Mouse (Mus musculus) midbrain, embryonic 13.5 days (tissue): Measurements from ENCODE around the gene Fam178b. TPM values are rescaled to one million over a fixed set of nuclear protein-coding genes. Genes with fewer than 3 reads are reported as not detected.
A peak's percentile ranks its signal among the peaks of the same experiment; 100 is the strongest.

ENCODE experiments used
- ATAC-seq: fragments of 200-750 bp; cut with Nextera tagmentation; 2 replicates; pipeline ENCODE4 v1.8.0; 2017; ENCODE audit warnings: mild to moderate bottlenecking, moderate TSS enrichment, moderate library complexity
- H3K27ac ChIP-seq: fragments of 300-500 bp; sonication (generic); 2 replicates; pipeline ENCODE4 v1.5.1; 2015; ENCODE audit warnings: inconsistent platforms, mild to moderate bottlenecking, moderate library complexity
- H3K27me3 ChIP-seq: fragments of 300-500 bp; sonication (generic); 2 replicates; pipeline ENCODE4 v1.6.1; 2015; ENCODE audit warnings: mild to moderate bottlenecking, inconsistent platforms
- H3K36me3 ChIP-seq: fragments of 300-500 bp; sonication (generic); 2 replicates; pipeline ENCODE4 v1.6.1; 2015; ENCODE audit warnings: mild to moderate bottlenecking, inconsistent platforms
- H3K4me1 ChIP-seq: fragments of 300-500 bp; sonication (generic); replicated peaks from 2 replicates; pipeline ENCODE4 v1.6.1; 2015; ENCODE audit warnings: inconsistent platforms
- H3K4me2 ChIP-seq: fragments of 300-500 bp; sonication (generic); replicated peaks from 2 replicates; pipeline ENCODE4 v1.6.1; 2015; ENCODE audit warnings: moderate library complexity, mild to moderate bottlenecking, inconsistent platforms
- H3K4me3 ChIP-seq: fragments of 300-500 bp; sonication (generic); replicated peaks from 2 replicates; pipeline ENCODE4 v1.5.1; 2015; ENCODE audit warnings: mild to moderate bottlenecking, inconsistent platforms
- H3K9ac ChIP-seq: fragments of 300-500 bp; sonication (generic); replicated peaks from 2 replicates; pipeline ENCODE4 v1.6.1; 2015; ENCODE audit warnings: mild to moderate bottlenecking, inconsistent platforms
- H3K9me3 ChIP-seq: fragments of 300-500 bp; sonication (generic); 2 replicates; pipeline ENCODE4 v1.6.1; 2016; ENCODE audit warnings: mild to moderate bottlenecking, inconsistent platforms
- WGBS: fragments of 180-500 bp; shearing (Covaris S2); methylation state at CpG from one replicate; pipeline ENCODE4 v1.1.7; 2015; 5-methylcytosine and 5-hydroxymethylcytosine counted together
- polyA plus RNA-seq: library from polyadenylated mRNA; unstranded; fragments of >200 nt; fragmentation: Nextera tagmentation; extraction: Ambion mirVana; gene quantifications from 2 replicates; pipeline ENCODE4 v1.2.1, GENCODE M21; 2015

Gene Fam178b
- polyA plus RNA-seq, 1 experiment from 2014 or later = not detected

DNA sequence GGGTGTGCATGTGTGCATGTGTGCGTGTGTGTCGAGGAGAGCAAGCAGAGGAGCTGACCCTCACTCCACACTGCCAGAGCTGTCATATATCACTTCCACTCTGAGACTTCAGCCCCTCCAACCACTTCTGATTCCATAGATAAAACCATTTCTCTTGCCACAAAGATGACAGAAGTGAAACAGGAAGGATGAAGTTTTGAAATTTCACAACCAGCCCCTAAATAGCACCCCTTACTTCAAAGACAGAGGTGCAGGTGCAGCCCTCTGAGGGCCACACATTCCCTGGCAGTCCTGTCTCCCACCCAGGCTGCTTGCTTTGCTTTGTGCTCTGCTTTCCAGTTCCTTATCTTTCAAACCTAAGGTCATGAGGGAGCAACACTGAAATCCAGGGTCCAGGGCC is 91.6 kb downstream of the Fam178b start:
- 100% methylated on average over 2 of the region's 2 CpGs for WGBS
- Histone ChIP-seq H3K27ac (no peak overlapping the region), H3K9ac (no peak overlapping the region), H3K27me3 (no peaks in the 10 kb centered on the region), H3K4me2 (no peak overlapping the region), H3K4me1 (peaks cover 34% of the 10 kb centered on the region), H3K9me3 (no peaks in the 10 kb centered on the region), H3K4me3 (no peak overlapping the region), H3K36me3 (no peaks in the 10 kb centered on the region)
- no peak for ATAC-seq

DNA sequence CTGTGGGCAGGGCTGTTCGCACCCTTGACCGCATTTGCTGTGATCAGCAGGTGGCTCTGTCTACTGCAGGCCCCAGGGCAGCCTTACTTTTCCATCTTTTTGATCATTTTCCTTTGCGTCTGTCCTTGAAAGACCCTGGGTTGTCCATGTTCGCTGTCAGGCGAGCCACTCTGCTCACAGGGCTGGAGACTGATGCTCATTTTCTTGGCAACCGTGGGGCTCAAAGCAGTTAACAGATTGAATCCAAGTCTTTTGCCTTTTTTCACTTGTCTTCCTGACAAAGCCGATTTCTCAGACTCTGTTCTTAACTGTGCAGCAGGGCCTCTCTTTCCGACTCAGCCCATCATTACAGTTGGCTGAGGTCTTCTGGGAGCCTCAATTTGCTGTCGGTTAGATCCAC is 92.3 kb downstream of the Fam178b start:
- H3K9ac ChIP-seq = no peak overlapping the region
- H3K9me3 ChIP-seq = no peaks in the 10 kb centered on the region
- WGBS = 52% methylated on average over 9 of the region's 9 CpGs
- no peaks in the 10 kb centered on the region for H3K27me3 ChIP-seq
- ATAC-seq = no peak
- no peak overlapping the region for H3K4me2 ChIP-seq
- H3K36me3 ChIP-seq = no peaks in the 10 kb centered on the region
- H3K4me1 ChIP-seq = peaks cover 27% of the 10 kb centered on the region; the same call in 1 of the 2 replicates
- H3K4me3 ChIP-seq = no peak overlapping the region
- H3K27ac ChIP-seq = no peak overlapping the region

DNA sequence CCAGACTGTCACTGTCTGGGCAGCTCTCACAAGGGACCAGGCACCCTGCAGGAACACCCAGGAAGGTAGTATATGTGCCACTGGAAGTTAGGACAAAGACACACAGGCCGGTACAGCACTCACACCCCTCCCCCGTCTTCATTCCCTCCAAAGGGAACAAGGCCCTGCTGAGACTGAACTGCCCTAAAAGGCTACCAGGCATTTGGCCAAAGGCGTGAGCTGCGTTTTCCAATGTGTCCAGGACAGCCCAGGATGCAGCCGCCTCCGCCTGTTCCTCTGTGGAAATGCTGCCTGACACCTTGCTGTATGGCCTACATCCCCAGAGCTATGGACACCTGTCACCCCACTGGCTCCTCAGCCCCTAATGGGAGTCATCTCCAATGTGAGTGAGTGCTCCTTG is 93.5 kb downstream of the Fam178b start:
- no peaks in the 10 kb centered on the region for H3K27me3 ChIP-seq
- H3K9me3 ChIP-seq = no peaks in the 10 kb centered on the region
- WGBS = 51% methylated on average over 6 of the region's 6 CpGs
- H3K4me2 ChIP-seq = no peak overlapping the region
- no peaks in the 10 kb centered on the region for H3K36me3 ChIP-seq
- H3K4me1 ChIP-seq = peaks cover 21% of the 10 kb centered on the region; the same call in 1 of the 2 replicates
- H3K4me3 ChIP-seq = no peak overlapping the region
- no peak overlapping the region for H3K27ac ChIP-seq
- H3K9ac ChIP-seq = no peak overlapping the region
- no peak for ATAC-seq

DNA sequence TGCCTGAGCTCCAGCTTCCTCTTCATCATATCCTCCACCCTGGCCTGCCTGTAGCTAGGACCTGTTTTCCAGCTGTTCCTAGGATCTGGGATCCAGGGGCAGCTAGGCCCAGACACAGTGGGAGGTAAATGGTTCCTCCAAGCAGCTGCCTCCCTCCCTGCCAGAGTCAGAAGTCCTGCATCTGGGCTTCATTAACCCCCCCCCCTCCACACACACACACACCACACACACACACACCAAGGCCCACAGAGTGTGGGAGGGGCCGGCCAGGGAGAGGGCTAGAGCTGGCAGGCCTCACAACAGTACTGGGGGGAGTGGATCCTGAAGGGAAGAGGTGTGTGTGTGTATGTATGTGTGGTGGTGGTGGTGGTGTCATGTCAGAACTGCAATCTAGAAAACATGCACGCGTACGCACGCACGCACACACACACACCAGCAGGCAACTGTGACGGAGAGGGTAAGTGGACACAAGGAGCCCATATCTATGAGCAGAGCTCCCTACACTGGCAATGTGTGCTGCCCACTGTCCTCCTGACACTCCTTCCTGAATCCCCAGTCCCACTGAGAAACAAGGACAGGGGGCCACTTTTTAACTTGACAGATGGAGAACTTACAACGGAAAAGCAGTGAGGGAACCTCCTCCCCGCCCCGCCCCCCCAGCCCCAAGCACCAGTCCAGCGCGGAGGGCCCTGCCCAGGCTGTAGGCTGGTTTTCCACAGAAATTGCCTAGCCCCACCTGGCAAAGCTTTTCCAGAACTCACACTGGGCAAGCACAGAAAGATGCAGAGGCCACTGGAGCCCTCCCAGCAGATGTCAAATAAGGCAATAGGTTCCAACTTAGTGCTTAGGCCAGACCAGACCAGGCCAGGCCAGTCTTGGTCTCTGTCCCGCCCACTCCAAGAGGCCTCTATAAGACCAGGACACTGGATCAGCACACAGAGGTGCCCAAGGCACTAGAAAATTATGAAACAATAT is 94.2 kb downstream of the Fam178b start:
- no peak overlapping the region for H3K9ac ChIP-seq
- ATAC-seq = peak; percentile 43; the same call in 1 of the 2 replicates

DNA sequence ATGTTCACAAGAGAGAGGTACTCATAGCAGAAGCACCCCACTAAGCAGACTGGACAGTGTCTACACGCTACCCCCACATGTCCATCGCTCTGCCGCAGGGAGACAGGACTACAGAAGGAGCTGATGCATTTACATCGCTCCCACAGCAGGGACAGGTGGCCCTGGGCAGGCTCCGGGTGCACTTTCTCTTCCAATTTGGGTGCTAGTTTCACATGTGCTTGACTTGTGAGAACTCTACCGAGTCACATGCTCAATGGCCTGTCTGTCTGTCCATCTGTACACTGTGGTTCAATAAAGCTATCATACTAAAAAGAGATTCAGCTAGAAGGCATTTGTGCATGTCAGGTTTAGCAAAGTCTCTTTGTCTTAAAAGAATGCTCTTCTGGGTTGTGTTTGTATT is 95.1 kb downstream of the Fam178b start:
- Histone ChIP-seq H3K4me3 (no peak overlapping the region), H3K36me3 (no peaks in the 10 kb centered on the region), H3K4me1 (peaks cover 21% of the 10 kb centered on the region; the same call in 1 of the 2 replicates), H3K27me3 (peaks cover 9% of the 10 kb centered on the region), H3K4me2 (no peak overlapping the region), H3K9ac (no peak overlapping the region), H3K9me3 (no peaks in the 10 kb centered on the region), H3K27ac (no peak overlapping the region)
- 92% methylated on average over 6 of the region's 6 CpGs for WGBS
- no peak for ATAC-seq

More for the DNA sequence above, 94.2 kb downstream of the Fam178b start:
- H3K27me3 ChIP-seq = no peaks in the 10 kb centered on the region
- H3K36me3 ChIP-seq = no peaks in the 10 kb centered on the region
- H3K4me3 ChIP-seq = no peak overlapping the region
- WGBS = 74% methylated on average over 13 of the region's 13 CpGs
- no peaks in the 10 kb centered on the region for H3K9me3 ChIP-seq
- H3K4me1 ChIP-seq = peaks cover 21% of the 10 kb centered on the region; the same call in 1 of the 2 replicates
- H3K27ac ChIP-seq = no peak overlapping the region
- no peak overlapping the region for H3K4me2 ChIP-seq

DNA sequence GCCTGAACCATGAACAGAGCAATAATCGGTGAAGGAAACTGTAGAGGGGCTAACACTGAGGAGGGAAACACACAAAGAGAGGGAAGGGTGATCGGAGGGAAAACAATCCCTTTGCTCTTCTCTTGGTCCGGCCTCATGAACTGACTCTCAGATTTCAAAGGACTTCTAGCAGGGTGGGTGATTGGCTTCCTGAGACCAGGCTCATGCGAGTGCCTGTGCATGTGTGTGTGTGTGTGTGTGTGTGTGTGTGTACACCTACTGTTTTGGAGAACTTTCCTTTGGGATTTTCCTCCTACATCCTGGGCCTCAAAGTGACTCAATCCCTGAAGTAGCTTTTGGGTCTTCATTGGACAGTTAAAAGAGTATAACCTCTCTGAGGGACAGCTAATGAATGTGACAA is 96.7 kb downstream of the Fam178b start:
- WGBS = 46% methylated on average over 4 of the region's 4 CpGs
- Histone ChIP-seq H3K4me2 (no peak overlapping the region), H3K36me3 (no peaks in the 10 kb centered on the region), H3K27me3 (peaks cover 12% of the 10 kb centered on the region), H3K4me1 (peaks cover 23% of the 10 kb centered on the region), H3K9ac (no peak overlapping the region), H3K27ac (no peak overlapping the region), H3K4me3 (no peak overlapping the region), H3K9me3 (no peaks in the 10 kb centered on the region)
- no peak for ATAC-seq

DNA sequence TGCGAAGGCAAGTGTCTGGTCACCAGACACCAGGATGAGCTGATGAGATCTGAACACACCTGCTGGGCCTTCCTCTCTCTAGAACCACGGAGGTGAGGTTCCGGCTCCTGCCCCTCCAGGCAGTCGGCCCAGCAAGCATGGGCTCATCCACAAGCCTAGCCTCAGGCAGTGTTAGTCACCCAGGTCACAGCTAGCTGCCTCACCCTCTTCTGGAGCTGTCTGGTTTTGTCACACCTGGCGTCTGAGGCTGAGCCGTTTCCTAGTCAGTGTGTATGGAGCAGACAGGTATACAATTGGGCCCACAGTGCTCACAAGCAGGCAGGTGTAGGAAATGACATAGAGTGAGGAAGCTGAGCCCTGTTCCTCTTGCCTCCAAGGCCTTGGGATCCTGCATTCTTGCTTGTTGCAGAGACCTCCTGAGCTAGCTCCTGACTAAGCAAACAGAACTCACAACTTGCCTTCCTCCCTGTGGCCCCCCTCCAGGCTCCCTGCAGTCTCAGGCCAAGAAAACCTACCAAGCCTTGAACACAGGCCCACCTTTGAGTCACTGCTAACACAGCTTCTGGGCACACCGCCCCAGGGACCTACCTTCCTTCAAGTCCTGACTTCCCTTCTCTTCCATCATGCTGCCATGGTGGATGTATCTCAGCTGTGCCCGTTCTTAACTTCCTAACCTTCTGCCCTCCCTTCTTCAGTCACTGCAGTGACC is 99.4 kb downstream of the Fam178b start:
- Histone ChIP-seq H3K9me3 (no peaks in the 10 kb centered on the region), H3K27ac (no peak overlapping the region), H3K27me3 (peaks cover 12% of the 10 kb centered on the region), H3K9ac (no peak overlapping the region), H3K36me3 (no peaks in the 10 kb centered on the region), H3K4me2 (no peak overlapping the region), H3K4me3 (no peak overlapping the region), H3K4me1 (peaks cover 30% of the 10 kb centered on the region)
- no peak for ATAC-seq
- 85% methylated on average over 8 of the region's 8 CpGs for WGBS

DNA sequence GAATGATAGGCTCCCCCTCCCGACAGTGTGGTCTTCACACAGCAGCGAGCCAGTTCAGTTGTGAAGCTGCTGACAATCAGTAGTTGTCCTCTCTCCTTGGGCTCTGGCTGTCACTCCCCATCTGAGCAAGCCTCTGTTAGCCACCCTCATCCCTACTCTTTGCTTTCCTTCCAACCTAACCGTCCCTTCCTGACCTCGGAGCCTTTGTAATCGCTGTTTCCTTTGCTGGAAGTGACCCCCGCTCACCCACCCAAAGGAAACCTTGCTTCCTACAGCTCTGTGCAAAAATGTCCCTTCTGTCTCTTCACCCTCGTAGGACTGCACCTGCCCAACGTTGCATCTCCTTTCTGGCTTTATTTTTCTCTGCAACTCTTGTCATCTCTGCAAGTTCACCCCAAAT is 100.8 kb downstream of the Fam178b start:
- Histone ChIP-seq H3K4me1 (peaks cover 22% of the 10 kb centered on the region), H3K36me3 (no peaks in the 10 kb centered on the region), H3K9me3 (no peaks in the 10 kb centered on the region), H3K27ac (no peak overlapping the region), H3K9ac (no peak overlapping the region), H3K4me2 (no peak overlapping the region), H3K4me3 (no peak overlapping the region), H3K27me3 (peaks cover 22% of the 10 kb centered on the region)
- 77% methylated on average over 8 of the region's 8 CpGs for WGBS
- no peak for ATAC-seq

DNA sequence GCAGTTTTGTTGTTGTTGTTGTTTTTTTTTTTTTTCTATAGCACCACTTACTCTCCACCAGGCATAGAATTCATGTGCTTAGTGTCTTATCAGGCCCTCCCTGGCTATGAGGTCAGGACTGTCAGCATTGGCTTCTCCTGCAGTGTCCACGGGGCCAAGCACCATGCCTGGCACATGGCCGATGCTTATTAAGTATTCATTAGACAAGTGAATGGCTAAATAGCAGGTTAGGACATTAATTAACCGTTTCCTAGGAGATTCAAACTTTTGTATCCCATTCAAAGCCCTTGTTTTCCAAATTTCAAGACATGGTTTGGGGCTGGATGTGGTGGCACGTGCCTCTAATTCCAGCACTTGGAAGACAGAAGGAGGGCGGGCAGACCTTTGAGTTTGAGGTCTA is 101.7 kb downstream of the Fam178b start:
- no peak for ATAC-seq
- Histone ChIP-seq H3K36me3 (no peaks in the 10 kb centered on the region), H3K9me3 (no peaks in the 10 kb centered on the region), H3K4me3 (no peak overlapping the region), H3K9ac (no peak overlapping the region), H3K4me1 (peaks cover 26% of the 10 kb centered on the region), H3K27ac (peak overlapping the region; percentile 89), H3K27me3 (peaks cover 22% of the 10 kb centered on the region), H3K4me2 (no peak overlapping the region)
- WGBS = 50% methylated on average over 5 of the region's 5 CpGs

DNA sequence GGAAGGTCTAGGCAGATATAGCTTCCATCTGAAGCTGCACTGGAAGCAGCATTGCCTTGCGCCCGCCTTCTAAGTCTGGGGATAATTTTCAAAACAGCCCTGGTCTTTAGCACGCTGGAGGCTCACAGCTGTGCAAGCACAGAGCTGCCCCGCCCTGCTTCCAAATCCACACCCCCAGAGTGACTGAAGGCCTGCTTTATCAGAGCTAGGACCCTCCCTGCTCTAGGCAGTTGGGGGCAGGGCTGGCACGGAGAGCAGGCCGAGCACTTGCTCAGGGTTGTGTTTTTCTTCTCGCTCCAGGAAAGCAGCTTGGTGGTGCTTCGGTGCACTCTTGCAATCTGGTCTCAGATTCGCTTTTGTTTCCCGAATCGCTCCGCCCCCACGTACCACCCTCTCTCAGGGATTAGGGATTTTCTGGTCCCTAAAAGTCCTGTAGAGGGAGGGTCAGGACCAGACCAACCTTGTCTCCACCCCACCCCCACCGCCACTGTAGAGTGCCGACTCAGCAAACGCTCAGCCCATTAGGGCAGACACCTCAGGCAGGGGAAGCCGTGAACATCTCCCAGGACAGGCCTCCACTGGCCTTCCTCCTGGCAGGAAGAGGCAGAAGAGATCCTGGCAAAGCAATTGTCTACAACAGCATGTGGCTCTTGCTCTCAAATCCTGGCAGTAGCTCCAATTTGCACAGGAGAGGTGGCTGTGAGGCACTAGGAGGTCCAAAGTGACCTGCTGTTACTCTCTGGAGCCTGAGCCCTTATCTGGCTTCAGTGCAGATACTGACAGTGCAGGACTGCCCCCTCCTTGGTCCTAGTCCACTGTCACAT is 102.4 kb downstream of the Fam178b start:
- peak overlapping the region; percentile 41 for H3K4me2 ChIP-seq
- 0 out of 2 replicates have a peak overlapping the region, but pooled peaks have one; percentile 9 for H3K4me3 ChIP-seq
- no peaks in the 10 kb centered on the region for H3K9me3 ChIP-seq
- peaks cover 30% of the 10 kb centered on the region for H3K4me1 ChIP-seq
- under 1% methylated on average over 17 of the region's 17 CpGs for WGBS
- H3K9ac ChIP-seq = peak overlapping the region; percentile 59
- H3K36me3 ChIP-seq = no peaks in the 10 kb centered on the region
- H3K27me3 ChIP-seq = peaks cover 25% of the 10 kb centered on the region
- peak; percentile 91 for ATAC-seq
- H3K27ac ChIP-seq = peak overlapping the region; percentile 89

DNA sequence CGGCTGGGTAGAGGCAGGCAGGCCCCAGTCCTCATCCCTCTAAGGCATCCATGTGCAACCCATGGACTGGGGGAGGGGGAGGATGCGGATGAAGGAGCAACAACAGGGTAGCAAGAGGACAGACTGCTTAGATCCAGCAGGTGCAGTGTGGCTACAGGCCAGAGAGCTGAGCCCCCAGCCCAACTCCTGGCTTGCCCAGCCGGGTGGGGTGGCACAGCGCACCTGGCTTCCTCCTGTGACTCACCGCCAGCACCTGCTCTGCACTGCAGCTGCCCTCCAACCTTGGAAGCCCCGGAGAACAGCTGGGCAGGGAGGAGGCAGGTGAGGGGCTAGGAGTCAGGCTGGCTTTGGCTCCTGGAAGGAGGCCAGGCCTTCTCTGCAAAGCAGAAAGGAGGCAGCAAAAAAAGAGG is 103.0 kb downstream of the Fam178b start:
- Histone ChIP-seq H3K27ac (peak overlapping the region; percentile 89), H3K4me2 (peak overlapping the region; percentile 41), H3K9ac (peak overlapping the region; percentile 59), H3K9me3 (no peaks in the 10 kb centered on the region), H3K4me3 (no peak overlapping the region), H3K36me3 (no peaks in the 10 kb centered on the region), H3K27me3 (peaks cover 25% of the 10 kb centered on the region), H3K4me1 (peaks cover 32% of the 10 kb centered on the region)
- ATAC-seq = peak; percentile 72
- WGBS = 14% methylated on average over 6 of the region's 6 CpGs
